Mouse (Mus musculus): Measurements from ENCODE around the gene Mdga1.

Gene Mdga1

GRCm38 (mm10) chr17:29925608-29926606, 44.0 kb downstream of the Mdga1 start:
- in situ Hi-C loops (cut with MboI, MseI): no loop called here

GRCm38 (mm10) chr17:29920089-29920488, 49.8 kb downstream of the Mdga1 start:
- in situ Hi-C loops (cut with MboI, MseI): no loop called here

DNA sequence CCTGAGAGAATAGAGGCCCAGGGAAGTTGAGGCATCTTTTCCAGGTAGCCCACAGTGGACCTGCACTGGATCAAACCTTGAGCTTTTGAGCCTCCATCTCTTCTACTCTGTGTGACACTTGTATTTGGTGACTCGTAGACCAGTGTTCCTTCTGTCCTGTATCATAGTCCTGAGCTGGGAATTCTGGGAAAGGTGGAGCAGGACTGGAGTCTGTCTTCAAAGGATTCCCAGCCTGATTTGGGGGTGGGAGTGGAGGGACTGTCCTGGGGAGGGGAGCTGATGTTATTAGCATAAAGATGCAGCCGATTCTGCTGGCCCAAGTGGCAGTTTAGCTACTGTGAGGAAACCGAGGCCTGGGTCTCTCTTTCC, 50.4 kb downstream of the Mdga1 start:
- in situ Hi-C loops (cut with MboI, MseI): no loop called here

- in situ Hi-C loops (cut with MboI, MseI): no loop called here
These were observed 50.9 kb downstream of the Mdga1 start for GRCm38 (mm10) chr17:29918791-29919551.

GRCm38 (mm10) chr17:29916968-29917367, 52.9 kb downstream of the Mdga1 start:
- in situ Hi-C loops (cut with MboI, MseI): no loop called here

DNA sequence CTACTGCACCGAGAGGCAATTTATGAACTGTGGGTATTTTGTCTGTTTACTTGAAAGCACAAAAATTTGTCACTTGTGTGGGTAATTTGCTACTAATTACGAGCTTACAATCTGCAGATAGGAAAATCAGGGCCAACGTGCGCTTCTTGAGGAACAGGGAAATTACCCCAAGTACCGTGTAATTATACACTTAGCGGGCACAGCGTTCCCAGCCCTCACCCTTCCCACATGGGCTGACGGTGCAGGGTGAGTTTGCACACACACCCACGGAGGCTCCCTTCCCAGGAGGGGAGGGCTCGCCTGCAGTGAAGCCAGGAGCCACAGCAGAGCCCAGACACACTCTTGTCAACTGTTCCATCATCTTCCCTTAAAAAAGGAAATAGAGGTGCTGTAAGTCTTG, 54.1 kb downstream of the Mdga1 start:
- in situ Hi-C loops (cut with MboI, MseI): no loop called here

DNA sequence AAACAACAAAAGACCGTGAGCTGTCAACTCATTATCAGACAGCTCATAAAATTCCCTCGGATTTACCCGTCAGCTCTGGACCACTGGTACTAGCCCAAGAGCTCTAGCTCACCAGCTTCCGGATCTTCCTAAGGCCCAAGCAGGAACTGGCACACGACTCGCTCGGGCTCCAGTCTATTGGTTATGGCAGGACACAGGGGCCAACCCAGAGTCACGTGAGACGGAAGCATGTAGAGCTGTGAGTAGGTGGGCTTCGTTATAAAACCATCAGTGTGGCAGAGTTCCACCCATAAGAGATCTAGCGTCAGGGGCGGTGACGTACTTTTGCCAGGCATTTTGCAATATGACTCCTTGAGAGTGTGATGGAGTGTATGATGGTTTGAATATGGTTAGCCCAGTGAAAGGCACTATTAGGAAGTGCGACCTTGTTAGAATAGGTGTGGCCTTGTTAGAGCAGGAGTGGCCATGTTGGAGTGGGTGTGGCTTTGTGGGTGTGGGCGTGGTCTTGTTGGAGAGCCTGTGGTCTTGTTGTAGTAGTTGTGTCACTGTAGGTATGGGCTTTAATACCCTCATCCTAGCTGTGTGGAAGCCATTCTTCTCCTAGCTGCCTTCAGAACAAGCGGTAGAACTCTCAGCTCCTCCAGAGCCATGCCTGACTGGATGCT, 56.5 kb downstream of the Mdga1 start:
- in situ Hi-C loops (cut with MboI, MseI): no loop called here

DNA sequence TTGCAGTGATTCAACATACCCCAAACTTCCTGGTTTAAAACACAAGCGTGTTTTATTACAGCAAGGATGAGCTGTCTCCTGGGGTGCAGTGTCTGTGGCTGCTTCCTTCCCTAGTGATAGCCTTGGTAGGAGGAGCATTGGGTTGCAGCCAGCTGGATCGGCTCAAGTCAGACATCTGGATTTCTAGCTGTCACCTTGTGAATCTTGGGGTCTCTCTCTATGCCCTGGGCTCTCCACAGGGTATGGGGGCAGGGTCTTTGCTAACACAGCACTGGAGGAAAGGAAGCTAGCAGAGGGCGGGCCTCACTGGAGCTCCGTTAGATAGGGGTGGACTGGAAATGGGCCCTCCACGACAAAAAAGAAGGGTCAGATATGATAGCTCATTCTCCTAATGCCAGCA, 57.2 kb downstream of the Mdga1 start:
- in situ Hi-C loops (cut with MboI, MseI): no loop called here

DNA sequence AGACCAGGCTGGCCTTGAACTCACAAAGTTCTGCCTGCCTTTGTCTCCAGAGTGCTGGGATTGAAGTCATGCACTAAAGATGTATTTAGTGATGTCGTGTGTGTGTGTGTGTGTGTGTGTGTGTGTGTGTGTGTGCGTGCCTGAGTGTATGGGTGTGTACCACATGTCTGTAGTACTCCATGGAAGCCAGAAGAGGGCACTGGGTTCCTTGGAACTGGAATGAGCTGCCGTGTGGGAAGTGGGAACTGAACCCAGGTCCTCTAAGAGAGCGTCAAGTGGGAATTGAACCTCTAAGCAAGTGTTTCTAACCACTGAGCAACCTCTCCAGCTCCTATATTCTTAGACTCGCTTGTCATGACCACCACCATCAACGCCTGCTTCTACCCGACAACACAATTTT, 60.9 kb downstream of the Mdga1 start:
- in situ Hi-C loops (cut with MboI, MseI): no loop called here

- in situ Hi-C loops (cut with MboI, MseI): no loop called here
These were observed 65.2 kb downstream of the Mdga1 start for GRCm38 (mm10) chr17:29904694-29905093.

DNA sequence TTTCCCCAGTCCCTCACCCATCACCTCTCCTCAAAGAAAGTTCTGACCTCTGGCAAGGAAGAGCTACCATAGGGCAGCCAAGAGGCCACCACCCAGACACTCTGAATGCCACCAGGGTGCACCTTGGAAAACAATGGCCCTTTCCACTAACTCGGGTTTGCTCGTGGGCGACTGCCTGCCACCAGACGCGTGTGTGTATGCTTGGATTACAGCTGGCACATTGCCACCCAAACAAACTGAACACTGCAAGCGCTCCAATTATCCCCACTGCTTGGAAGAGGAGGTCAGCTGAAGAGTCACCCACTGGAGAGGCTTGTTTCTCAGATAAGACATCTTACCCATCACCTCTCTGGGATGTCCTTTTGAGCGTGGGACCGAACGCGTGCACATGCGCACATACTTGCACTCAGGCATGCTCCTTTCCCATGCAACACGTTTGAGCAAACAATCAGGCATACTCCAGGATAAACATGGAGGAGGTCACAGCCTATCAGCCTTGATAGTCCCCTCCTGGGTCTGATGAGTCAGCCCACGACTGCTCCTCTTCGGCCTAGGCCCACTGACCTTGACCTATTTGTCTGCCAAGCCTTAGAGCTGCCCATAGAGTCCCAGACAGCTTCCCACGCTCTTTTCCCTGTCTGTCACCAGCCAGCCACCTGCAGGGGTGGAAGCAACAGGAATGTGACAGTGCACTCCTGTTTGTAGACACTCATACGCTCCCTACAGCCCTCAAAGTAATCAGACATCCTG, 67.3 kb downstream of the Mdga1 start:
- in situ Hi-C loops (cut with MboI, MseI): no loop called here

- in situ Hi-C loops (cut with MboI, MseI): no loop called here
These were observed 69.6 kb downstream of the Mdga1 start for GRCm38 (mm10) chr17:29900289-29900688.

GRCm38 (mm10) chr17:29896181-29897054, 73.5 kb downstream of the Mdga1 start:
- in situ Hi-C loops (cut with MboI, MseI): no loop called here

GRCm38 (mm10) chr17:29895566-29895965, 74.3 kb downstream of the Mdga1 start:
- in situ Hi-C loops (cut with MboI, MseI): no loop called here

DNA sequence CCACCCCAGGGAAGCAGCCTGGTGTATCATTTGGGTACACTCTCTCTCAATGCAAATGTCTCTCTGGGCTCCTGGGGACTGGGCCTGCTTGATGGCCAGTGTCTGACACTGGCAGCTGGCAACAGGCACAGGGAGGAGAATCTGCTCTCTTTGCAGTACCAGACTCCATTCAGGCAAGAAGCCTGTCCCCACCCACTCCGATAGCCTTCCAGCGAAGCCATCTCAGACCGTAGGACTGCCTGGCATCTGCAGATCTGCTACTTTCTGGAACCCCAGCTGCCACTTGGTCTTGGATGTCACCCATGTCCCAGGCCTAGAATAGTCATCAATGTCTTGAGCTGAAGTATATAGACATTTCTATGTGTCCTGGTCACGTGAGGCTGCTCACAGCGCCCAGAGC, 74.9 kb downstream of the Mdga1 start:
- in situ Hi-C loops (cut with MboI, MseI): no loop called here

DNA sequence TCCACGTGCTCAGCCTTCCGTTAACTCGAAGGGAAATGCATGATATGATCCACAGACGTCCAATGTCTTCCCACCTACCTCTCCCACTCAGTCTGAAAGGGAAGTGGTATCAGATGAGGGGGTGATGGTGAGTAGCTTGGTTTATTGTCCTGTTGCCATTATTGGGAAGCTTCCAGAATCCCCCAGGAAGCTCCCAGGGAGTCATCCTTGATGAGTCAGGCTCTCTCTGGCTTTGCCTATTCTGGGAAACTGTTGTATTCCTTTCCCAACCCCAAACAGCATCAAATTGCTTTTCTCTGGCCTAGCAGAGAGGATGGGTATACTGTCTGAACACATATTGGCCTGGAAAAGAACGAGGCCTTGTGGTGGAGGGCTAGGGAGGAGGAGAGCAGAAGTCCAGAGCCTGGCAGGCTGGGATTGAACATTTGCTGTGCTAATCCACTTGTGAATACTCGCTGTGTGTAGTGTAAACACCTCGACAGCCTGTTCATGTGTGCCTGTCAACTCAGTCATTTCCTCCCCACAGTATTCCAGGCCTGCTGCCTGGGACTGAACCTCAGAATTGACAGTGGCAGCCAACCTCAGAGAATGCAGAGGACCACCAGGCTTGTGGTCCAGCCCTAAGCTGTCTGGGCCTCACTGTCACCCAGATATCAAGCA, 79.3 kb downstream of the Mdga1 start:
- in situ Hi-C loops (cut with MboI, MseI): no loop called here

- in situ Hi-C loops (cut with MboI, MseI): no loop called here
These were observed 80.6 kb downstream of the Mdga1 start for GRCm38 (mm10) chr17:29888981-29889980.

Data from T-helper 1 cell (primary cell).